Mouse (Mus musculus) Patski (cell line): ENCODE measurements around the gene Dnajc11. TPM values are rescaled to one million over a fixed set of nuclear protein-coding genes. Genes with fewer than 3 reads are reported as not detected.

ENCODE experiments used
- ATAC-seq: fragments of 100-300 bp; one replicate; pipeline ENCODE4 v1.8.0; 2021
- CTCF ChIA-PET: fragments of 350-600 bp; sonication (Branson Sonifier 250); formaldehyde crosslinking; loops from one replicate; lab custom pipeline; 2022; ENCODE audit warnings: inconsistent platforms; lab: Charles Lee
- POLR2A ChIA-PET: fragments of 350-600 bp; sonication (Branson Sonifier 250); formaldehyde crosslinking; loops from one replicate; lab custom pipeline; 2022; ENCODE audit warnings: antibody characterized with exemption, inconsistent platforms; lab: Charles Lee
- DNase-seq: peaks from one replicate; pipeline ENCODE4 v3.0.0-alpha.2; 2011; ENCODE audit warnings: low read depth, low spot score
- H3K27me3 ChIP-seq: fragments of 371-371 bp; one replicate; pipeline ENCODE4 v1.5.1; 2021
- CTCF ChIP-seq: fragments of 100-300 bp; IDR thresholded peaks from one replicate; pipeline ENCODE4 v1.5.1; 2021
- in situ Hi-C: fragments of 300-500 bp; cut with MboI; formaldehyde crosslinking; loops from 3 replicates; pipeline ENCODE4 v1.11.1; 2018; ENCODE audit warnings: low pct_unique_long_range_greater_than_20kb, mixed read lengths
- polyA plus RNA-seq: library from polyadenylated mRNA; unstranded; gene quantifications from one replicate; pipeline ENCODE4 v1.2.3, GENCODE M21; 2021

Dnajc11 gene
- polyA plus RNA-seq, 1 experiment from 2014 or later: 42.7 TPM

- DNase-seq (no peak), ATAC-seq (no peak)
- POLR2A ChIA-PET: interaction anchor here (0.6 kb wide), 1 partner anchor 13 kb away, joined by 3 read pairs; no protein-coding TSS in a partner anchor
- H3K27me3 ChIP-seq: no peaks in the 10 kb centered on the region
- CTCF ChIA-PET: no interaction called here
- in situ Hi-C loops: no loop called here
- no peak for TF ChIP-seq CTCF
Measured at GRCm38 (mm10) chr4:151932576-151933504, 651 bp upstream of the Dnajc11 start.

GRCm38 (mm10) chr4:151934215-151934572 is 703 bp downstream of the Dnajc11 start:
- CTCF ChIA-PET: interaction anchor here (0.7 to 0.9 kb wide), 3 partner anchors 11 to 27 kb away, joined by 3 to 4 read pairs (median 3); no protein-coding TSS in a partner anchor
- no peak for DNase-seq
- in situ Hi-C loops: no loop called here

GRCm38 (mm10) chr4:151937441-151937840 is 4.0 kb downstream of the Dnajc11 start:
- CTCF ChIA-PET: no interaction called here
- POLR2A ChIA-PET: interaction anchor here (0.6 kb wide), 1 partner anchor 107 kb away, joined by 8 read pairs; no protein-coding TSS in a partner anchor
- in situ Hi-C loops: no loop called here
- TF ChIP-seq CTCF: no peak
- no peaks in the 10 kb centered on the region for H3K27me3 ChIP-seq
- ATAC-seq (no peak), DNase-seq (no peak)

More at GRCm38 (mm10) chr4:151934215-151934572, 703 bp downstream of the Dnajc11 start:
- no peak for ATAC-seq
- POLR2A ChIA-PET: interaction anchor here (0.7 kb wide), 1 partner anchor 85 kb away, joined by 3 read pairs; no protein-coding TSS in a partner anchor
- no peak for TF ChIP-seq CTCF
- no peaks in the 10 kb centered on the region for H3K27me3 ChIP-seq

GRCm38 (mm10) chr4:151938089-151938488 is 4.6 kb downstream of the Dnajc11 start:
- ChIA-PET POLR2A (interaction anchor here (0.6 kb wide), 1 partner anchor 108 kb away, joined by 8 read pairs; no protein-coding TSS in a partner anchor), CTCF (no interaction called here)
- DNase-seq (no peak), ATAC-seq (no peak)
- TF ChIP-seq CTCF: no peak
- in situ Hi-C loops: no loop called here
- H3K27me3 ChIP-seq: no peaks in the 10 kb centered on the region

GRCm38 (mm10) chr4:151946211-151946610 is 12.7 kb downstream of the Dnajc11 start:
- no peak for DNase-seq
- H3K27me3 ChIP-seq: no peaks in the 10 kb centered on the region
- ATAC-seq: no peak
- POLR2A ChIA-PET: interaction anchor here (0.7 kb wide), 1 partner anchor 15 kb away, joined by 3 read pairs; no protein-coding TSS in a partner anchor
- CTCF ChIA-PET: no interaction called here
- in situ Hi-C loops: no loop called here
- no peak for TF ChIP-seq CTCF

GRCm38 (mm10) chr4:151948497-151949471 is 15.3 kb downstream of the Dnajc11 start:
- in situ Hi-C loops: no loop called here
- ChIA-PET POLR2A (no interaction called here), CTCF (no interaction called here)
- ATAC-seq (no peak), DNase-seq (no peak)
- no peak for TF ChIP-seq CTCF
- no peaks in the 10 kb centered on the region for H3K27me3 ChIP-seq

GRCm38 (mm10) chr4:151953209-151953608 is 19.7 kb downstream of the Dnajc11 start:
- TF ChIP-seq CTCF: no peak
- CTCF ChIA-PET: no interaction called here
- no peaks in the 10 kb centered on the region for H3K27me3 ChIP-seq
- in situ Hi-C loops: no loop called here
- DNase-seq (no peak), ATAC-seq (no peak)
- POLR2A ChIA-PET: interaction anchor here (1.3 kb wide), 1 partner anchor 14 kb away, joined by 3 read pairs; no protein-coding TSS in a partner anchor

- no peaks in the 10 kb centered on the region for H3K27me3 ChIP-seq
- CTCF ChIA-PET: no interaction called here
- TF ChIP-seq CTCF: no peak
- ATAC-seq (no peak), DNase-seq (no peak)
- POLR2A ChIA-PET: no interaction called here
- in situ Hi-C loops: no loop called here
Measured at GRCm38 (mm10) chr4:151955791-151956190, 22.3 kb downstream of the Dnajc11 start.

GRCm38 (mm10) chr4:151957584-151958315 is 24.3 kb downstream of the Dnajc11 start:
- in situ Hi-C loops: no loop called here
- ChIA-PET POLR2A (no interaction called here), CTCF (interaction anchor here (1.6 kb wide), 1 partner anchor 18 kb away, joined by 6 read pairs; no protein-coding TSS in a partner anchor)
- H3K27me3 ChIP-seq: no peaks in the 10 kb centered on the region
- ATAC-seq (no peak), DNase-seq (no peak)
- no peak for TF ChIP-seq CTCF
